Mouse (Mus musculus) liver, embryonic 12.5 days (tissue): Measurements from ENCODE around the gene Ube2r2. TPM values are rescaled to one million over a fixed set of nuclear protein-coding genes. Genes with fewer than 3 reads are reported as not detected.

Experiments
- polyA plus RNA-seq: library from polyadenylated mRNA; unstranded; fragments of >200 nt; fragmentation: Nextera tagmentation; extraction: Ambion mirVana; gene quantifications from 2 replicates; pipeline ENCODE4 v1.2.1, GENCODE M21; 2016

Ube2r2 gene
- polyA plus RNA-seq, 1 experiment from 2014 or later, result 39.9 TPM

Other genes with a start within 250 kb of the Ube2r2 start
- 0.58 TPM in 1 of 2 replicates, not detected in the other for gene Spink4, start 215.7 kb upstream of the Ube2r2 start, polyA plus RNA-seq
- 185 and 192 TPM in 2 replicates for gene Bag1, start 187.4 kb upstream of the Ube2r2 start, polyA plus RNA-seq
- 48.6 and 48.7 TPM in 2 replicates for gene Chmp5, start 187.3 kb upstream of the Ube2r2 start, polyA plus RNA-seq
- gene Nfx1, start 164.8 kb upstream of the Ube2r2 start, polyA plus RNA-seq, result 53.5 and 55.7 TPM in 2 replicates
- 1.3 and 1.8 TPM in 2 replicates for gene Aqp7, start 87.6 kb upstream of the Ube2r2 start, polyA plus RNA-seq
- gene Aqp3, start 37.6 kb upstream of the Ube2r2 start, polyA plus RNA-seq, result 20.9 and 22.3 TPM in 2 replicates
- gene Nol6, start 11.3 kb upstream of the Ube2r2 start, polyA plus RNA-seq, result 21.9 and 22.0 TPM in 2 replicates
- 48.7 and 50.2 TPM in 2 replicates for gene Ubap2, start 139.4 kb downstream of the Ube2r2 start, polyA plus RNA-seq
- gene Dcaf12, start 179.1 kb downstream of the Ube2r2 start, polyA plus RNA-seq, result 61.4 and 64.5 TPM in 2 replicates
- gene Ubap1, start 213.3 kb downstream of the Ube2r2 start, polyA plus RNA-seq, result 28.3 and 28.5 TPM in 2 replicates